Mouse (Mus musculus): ENCODE data around the gene Olfr145. TPM values are rescaled to one million over a fixed set of nuclear protein-coding genes. Genes with fewer than 3 reads are reported as not detected.

Gene Olfr145
- not detected for polyA plus RNA-seq (2015; fragmentation: Illumina TruSeq; extraction: RNeasy Lipid Tissue Mini Kit (QIAGEN cat#74804); ENCODE audit: low read depth, low replicate concordance)

DNA sequence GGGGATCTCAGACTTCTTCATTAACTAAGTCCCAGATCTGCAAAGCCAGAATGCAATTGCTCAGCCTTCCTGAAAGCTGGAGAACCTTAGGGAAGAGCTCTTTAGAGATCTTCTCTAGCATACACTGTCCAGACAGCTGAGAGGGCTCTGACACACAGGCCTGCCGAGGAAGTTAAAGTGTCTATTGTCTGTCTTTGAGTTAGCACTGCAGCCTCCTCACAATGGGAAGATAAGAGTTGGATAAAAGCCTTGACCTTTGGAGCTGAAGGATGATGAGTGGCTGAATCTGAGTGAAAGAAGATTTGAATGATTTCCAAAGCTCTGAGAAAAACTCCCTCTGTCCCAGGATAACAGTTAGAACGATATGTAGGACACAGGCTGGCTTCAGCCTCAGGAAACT lies at the start of gene Olfr145:
TSS of gene Olfr145 (plus strand) at position 64 of the 400 bp plus-strand sequence.

GRCm38 (mm10) chr9:37853969-37854368 lies 42.6 kb upstream of the Olfr145 start, which contains the start of gene Olfr877:
Olfr877 (plus strand) TSS chr9:37854269.

GRCm38 (mm10) chr9:37917540-37917939 lies 21.0 kb downstream of the Olfr145 start, which contains the start of gene Olfr878:
Olfr878 (plus strand) TSS chr9:37917840.

Other genes with a start within 250 kb of the Olfr145 start
- gene Tbrg1, start 239.4 kb upstream of the Olfr145 start, polyA plus RNA-seq (2015; fragmentation: Illumina TruSeq; extraction: RNeasy Lipid Tissue Mini Kit (QIAGEN cat#74804); ENCODE audit: low read depth, low replicate concordance), result 69.8 TPM
- not detected for gene Panx3, start 227.5 kb upstream of the Olfr145 start, polyA plus RNA-seq (2015; fragmentation: Illumina TruSeq; extraction: RNeasy Lipid Tissue Mini Kit (QIAGEN cat#74804); ENCODE audit: low read depth, low replicate concordance)
- not detected for gene Olfr160, start 180.5 kb upstream of the Olfr145 start, polyA plus RNA-seq (2015; fragmentation: Illumina TruSeq; extraction: RNeasy Lipid Tissue Mini Kit (QIAGEN cat#74804); ENCODE audit: low read depth, low replicate concordance)
- gene Olfr874, start 151.6 kb upstream of the Olfr145 start, polyA plus RNA-seq (2015; fragmentation: Illumina TruSeq; extraction: RNeasy Lipid Tissue Mini Kit (QIAGEN cat#74804); ENCODE audit: low read depth, low replicate concordance), result not detected
- gene Olfr875, start 124.9 kb upstream of the Olfr145 start, polyA plus RNA-seq (2015; fragmentation: Illumina TruSeq; extraction: RNeasy Lipid Tissue Mini Kit (QIAGEN cat#74804); ENCODE audit: low read depth, low replicate concordance), result not detected
- gene Olfr876, start 93.7 kb upstream of the Olfr145 start, polyA plus RNA-seq (2015; fragmentation: Illumina TruSeq; extraction: RNeasy Lipid Tissue Mini Kit (QIAGEN cat#74804); ENCODE audit: low read depth, low replicate concordance), result not detected
- not detected for gene Olfr877, start 42.5 kb upstream of the Olfr145 start, polyA plus RNA-seq (2015; fragmentation: Illumina TruSeq; extraction: RNeasy Lipid Tissue Mini Kit (QIAGEN cat#74804); ENCODE audit: low read depth, low replicate concordance)
- not detected for gene Olfr878, start 21.1 kb downstream of the Olfr145 start, polyA plus RNA-seq (2015; fragmentation: Illumina TruSeq; extraction: RNeasy Lipid Tissue Mini Kit (QIAGEN cat#74804); ENCODE audit: low read depth, low replicate concordance)
- gene Olfr881, start 95.1 kb downstream of the Olfr145 start, polyA plus RNA-seq (2015; fragmentation: Illumina TruSeq; extraction: RNeasy Lipid Tissue Mini Kit (QIAGEN cat#74804); ENCODE audit: low read depth, low replicate concordance), result not detected
- gene Olfr883, start 129.1 kb downstream of the Olfr145 start, polyA plus RNA-seq (2015; fragmentation: Illumina TruSeq; extraction: RNeasy Lipid Tissue Mini Kit (QIAGEN cat#74804); ENCODE audit: low read depth, low replicate concordance), result not detected
- gene Olfr884, start 149.8 kb downstream of the Olfr145 start, polyA plus RNA-seq (2015; fragmentation: Illumina TruSeq; extraction: RNeasy Lipid Tissue Mini Kit (QIAGEN cat#74804); ENCODE audit: low read depth, low replicate concordance), result not detected
- gene Olfr885, start 164.6 kb downstream of the Olfr145 start, polyA plus RNA-seq (2015; fragmentation: Illumina TruSeq; extraction: RNeasy Lipid Tissue Mini Kit (QIAGEN cat#74804); ENCODE audit: low read depth, low replicate concordance), result not detected
- not detected for gene Olfr887, start 187.3 kb downstream of the Olfr145 start, polyA plus RNA-seq (2015; fragmentation: Illumina TruSeq; extraction: RNeasy Lipid Tissue Mini Kit (QIAGEN cat#74804); ENCODE audit: low read depth, low replicate concordance)
- not detected for gene Olfr888, start 211.4 kb downstream of the Olfr145 start, polyA plus RNA-seq (2015; fragmentation: Illumina TruSeq; extraction: RNeasy Lipid Tissue Mini Kit (QIAGEN cat#74804); ENCODE audit: low read depth, low replicate concordance)
- gene Olfr889, start 218.5 kb downstream of the Olfr145 start, polyA plus RNA-seq (2015; fragmentation: Illumina TruSeq; extraction: RNeasy Lipid Tissue Mini Kit (QIAGEN cat#74804); ENCODE audit: low read depth, low replicate concordance), result not detected
- not detected for gene Olfr890, start 245.8 kb downstream of the Olfr145 start, polyA plus RNA-seq (2015; fragmentation: Illumina TruSeq; extraction: RNeasy Lipid Tissue Mini Kit (QIAGEN cat#74804); ENCODE audit: low read depth, low replicate concordance)

All from brain, adult 10 weeks (tissue).